Mouse (Mus musculus) B cell, adult 2 months (primary cell): ENCODE data around the gene Gria1.

Experiments
- DNase-seq, 2 experiments: peaks; one replicate each; pipeline ENCODE4 v3.0.0; 2022

Gria1 gene

DNA sequence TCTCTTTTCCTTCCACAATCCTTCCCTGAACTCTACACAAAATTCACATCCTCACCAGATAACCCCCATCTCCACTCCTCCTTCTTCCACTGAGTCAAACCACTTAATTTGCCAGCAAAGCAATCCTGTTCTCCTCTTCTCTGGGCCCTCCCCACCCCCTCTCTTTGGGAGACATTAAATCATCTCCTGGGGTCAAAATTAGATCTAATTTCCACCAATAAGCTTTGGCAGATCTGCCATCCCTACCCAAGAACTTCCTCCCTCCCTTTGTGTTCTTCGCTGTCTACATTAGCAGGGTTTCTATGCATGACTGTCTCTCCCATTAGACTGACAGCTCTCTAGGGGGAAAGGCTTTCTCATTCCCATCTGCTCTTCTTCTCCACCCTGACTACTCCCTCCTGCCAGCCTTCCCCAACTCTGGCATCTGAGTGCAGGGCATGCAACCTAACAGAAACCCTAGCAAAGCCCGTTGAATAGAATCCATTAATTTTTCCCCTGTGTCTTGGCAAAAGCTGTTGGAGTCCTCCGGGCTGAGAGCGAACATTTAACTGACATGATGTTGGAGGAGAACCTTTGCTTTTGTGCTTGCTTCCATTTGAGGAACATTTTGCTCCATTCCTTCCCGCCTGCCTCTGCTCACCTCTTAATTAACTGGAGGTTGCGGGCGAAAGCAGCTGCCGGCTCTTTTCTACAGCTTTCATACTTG lies 59.2 kb downstream of the Gria1 start:
- no peak for DNase-seq

- no peak for DNase-seq
Observed at GRCm38 (mm10) chr11:57072171-57072570, 61.0 kb downstream of the Gria1 start.

- DNase-seq = no peak
Observed at GRCm38 (mm10) chr11:57079423-57079822, 68.2 kb downstream of the Gria1 start.

GRCm38 (mm10) chr11:57089527-57089926 lies 78.3 kb downstream of the Gria1 start:
- DNase-seq = no peak

GRCm38 (mm10) chr11:57090705-57091104 lies 79.5 kb downstream of the Gria1 start:
- DNase-seq = no peak

- DNase-seq = no peak
Observed at GRCm38 (mm10) chr11:57091276-57091914, 80.2 kb downstream of the Gria1 start.

- no peak for DNase-seq
Observed at GRCm38 (mm10) chr11:57100491-57100890, 89.3 kb downstream of the Gria1 start.

DNA sequence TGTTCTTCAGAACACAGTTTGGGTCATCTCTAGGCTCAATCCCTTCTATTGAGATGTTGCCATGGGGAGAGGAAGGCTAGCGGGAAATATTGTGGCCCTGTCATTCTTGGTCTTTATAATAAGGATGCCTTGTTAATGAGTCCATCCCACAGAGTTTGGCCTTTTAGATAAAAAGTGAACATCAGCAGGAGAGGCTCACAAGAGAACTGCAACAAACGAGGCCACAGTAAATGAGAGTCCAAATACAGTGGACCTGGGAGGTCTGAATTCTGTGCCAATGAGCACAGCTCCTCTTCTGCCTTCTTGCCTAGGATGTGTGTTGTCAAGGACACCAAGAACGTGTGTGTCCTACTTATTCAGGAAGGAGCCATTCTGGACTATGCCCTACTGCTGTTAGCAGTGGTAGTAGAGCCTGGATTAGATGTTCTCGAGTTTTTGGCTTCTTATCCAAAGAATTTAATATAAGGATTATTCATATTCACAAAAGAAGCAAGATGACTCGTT lies 92.6 kb downstream of the Gria1 start:
- DNase-seq = no peak

DNA sequence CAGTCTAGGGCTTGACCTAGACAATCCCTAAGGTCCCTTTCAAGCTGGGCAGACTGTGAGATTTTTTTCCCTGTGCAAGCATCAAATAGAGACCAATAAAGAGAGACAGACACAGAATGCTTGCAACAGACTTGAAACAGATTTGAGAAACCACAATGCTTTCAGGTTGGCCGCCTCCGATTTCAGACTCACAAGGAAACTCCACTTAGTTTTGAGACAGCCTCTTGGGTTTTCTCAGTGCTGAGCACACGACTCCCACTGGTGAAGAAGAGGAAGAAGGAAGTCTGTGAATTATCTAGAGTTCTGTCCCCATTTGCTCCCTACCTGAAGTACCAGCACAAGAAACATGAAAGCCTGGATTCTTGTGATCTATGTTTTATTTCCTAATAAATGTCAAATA lies 94.5 kb downstream of the Gria1 start:
- DNase-seq = no peak

GRCm38 (mm10) chr11:57112386-57112785 lies 101.2 kb downstream of the Gria1 start:
- DNase-seq = no peak

GRCm38 (mm10) chr11:57114410-57114809 lies 103.2 kb downstream of the Gria1 start:
- DNase-seq = no peak

- no peak for DNase-seq
Observed at GRCm38 (mm10) chr11:57127066-57127465, 115.9 kb downstream of the Gria1 start.

- no peak for DNase-seq
Observed at GRCm38 (mm10) chr11:57140162-57140780, 129.1 kb downstream of the Gria1 start.

GRCm38 (mm10) chr11:57143681-57144080 lies 132.5 kb downstream of the Gria1 start:
- no peak for DNase-seq

DNA sequence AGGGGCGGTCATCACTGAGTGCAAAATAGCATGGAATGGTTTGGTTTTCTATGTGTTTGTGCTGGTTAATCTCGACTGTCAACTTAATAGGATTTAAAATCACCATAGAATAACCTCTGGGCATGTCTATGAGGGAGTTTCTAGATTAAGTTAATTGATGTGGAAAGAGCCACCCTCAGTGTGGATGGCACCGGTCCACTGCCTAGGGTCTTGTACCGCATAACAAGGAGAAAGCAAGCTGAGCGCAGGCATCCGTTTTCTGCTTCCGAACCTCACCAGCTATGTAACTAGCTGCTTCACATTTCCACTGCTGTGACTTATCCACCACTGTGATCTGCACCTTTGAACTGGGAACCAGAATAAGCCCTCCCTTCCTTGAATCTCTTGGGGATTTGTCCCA lies 134.0 kb downstream of the Gria1 start:
- no peak for DNase-seq

- no peak for DNase-seq
Observed at GRCm38 (mm10) chr11:57145704-57146103, 134.5 kb downstream of the Gria1 start.

DNA sequence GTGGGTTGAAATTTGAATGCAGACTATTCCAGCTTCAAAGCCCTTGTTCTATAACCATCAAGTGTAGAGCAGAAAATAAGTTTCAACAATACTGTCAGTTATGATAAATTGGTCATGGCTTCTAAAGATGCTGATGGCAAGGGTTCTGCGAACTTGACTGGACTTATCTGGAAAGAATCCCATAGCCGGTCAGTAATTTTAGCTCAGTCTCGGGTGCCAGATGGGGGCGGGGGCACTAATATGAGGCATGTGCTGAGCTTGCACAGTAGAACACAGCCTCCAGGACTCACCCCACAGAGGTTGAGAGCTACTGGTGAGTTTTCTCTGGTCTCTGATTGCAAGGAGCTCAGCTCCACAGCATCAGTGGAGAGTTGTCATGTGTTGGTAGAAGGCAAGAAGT lies 140.5 kb downstream of the Gria1 start:
- DNase-seq = no peak

DNA sequence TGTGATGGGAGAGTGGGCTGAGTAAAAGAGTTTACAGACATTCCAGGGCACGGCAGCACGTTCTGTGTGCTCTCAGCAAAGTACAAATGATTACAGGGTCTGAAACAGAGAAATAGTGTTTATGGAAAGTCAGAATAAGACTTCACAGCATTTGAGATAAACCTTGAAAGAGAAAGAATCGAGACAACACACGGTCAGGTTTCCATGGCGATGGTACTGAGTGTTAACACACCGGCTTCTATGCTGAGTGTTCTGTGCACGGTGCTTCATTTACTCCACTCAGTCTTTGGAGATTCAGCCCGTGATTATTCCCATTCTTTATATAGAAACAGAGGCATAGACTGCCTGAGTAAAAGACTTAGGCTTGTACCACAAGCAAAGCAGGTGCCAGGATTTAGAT lies 143.8 kb downstream of the Gria1 start:
- no peak for DNase-seq

GRCm38 (mm10) chr11:57159412-57159811 lies 148.2 kb downstream of the Gria1 start:
- DNase-seq = no peak

DNA sequence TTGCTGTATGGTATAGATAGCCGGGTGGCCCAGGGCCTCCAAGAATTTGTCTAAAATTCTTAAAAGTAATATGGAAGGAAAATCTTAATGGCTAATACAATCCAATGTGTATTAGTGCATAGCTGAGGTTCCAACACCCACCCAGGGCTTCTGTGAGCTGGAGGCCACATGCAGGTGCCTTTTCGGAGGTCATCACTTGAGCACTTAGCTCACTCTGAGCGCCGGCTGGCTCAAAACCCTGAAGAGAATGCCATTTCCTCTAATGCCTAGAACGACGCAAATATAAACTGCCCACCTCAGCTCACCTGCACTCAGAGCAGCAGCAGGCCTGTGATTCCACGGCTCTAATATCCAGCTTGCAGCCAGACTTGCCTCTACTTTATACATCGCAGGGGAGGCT lies 148.9 kb downstream of the Gria1 start:
- no peak for DNase-seq

DNA sequence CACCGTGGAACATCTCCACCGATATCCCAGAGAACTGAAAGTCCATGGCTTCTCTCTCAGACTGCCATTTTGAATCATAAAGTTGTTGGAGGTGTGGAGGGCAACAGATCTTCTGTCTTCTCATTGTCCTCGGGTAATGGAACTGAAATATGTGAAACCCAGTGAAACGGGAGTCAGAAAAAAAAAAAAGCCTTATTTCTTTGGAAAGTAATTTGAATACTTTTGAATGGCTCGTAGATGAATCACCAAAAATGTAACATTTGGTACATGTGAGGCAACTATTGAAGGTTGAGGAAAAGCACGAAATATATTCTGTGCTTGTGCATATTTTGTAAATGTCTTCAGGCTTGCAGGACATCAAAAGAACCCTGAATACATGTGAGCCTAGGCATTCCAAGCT lies 151.7 kb downstream of the Gria1 start:
- no peak for DNase-seq

DNA sequence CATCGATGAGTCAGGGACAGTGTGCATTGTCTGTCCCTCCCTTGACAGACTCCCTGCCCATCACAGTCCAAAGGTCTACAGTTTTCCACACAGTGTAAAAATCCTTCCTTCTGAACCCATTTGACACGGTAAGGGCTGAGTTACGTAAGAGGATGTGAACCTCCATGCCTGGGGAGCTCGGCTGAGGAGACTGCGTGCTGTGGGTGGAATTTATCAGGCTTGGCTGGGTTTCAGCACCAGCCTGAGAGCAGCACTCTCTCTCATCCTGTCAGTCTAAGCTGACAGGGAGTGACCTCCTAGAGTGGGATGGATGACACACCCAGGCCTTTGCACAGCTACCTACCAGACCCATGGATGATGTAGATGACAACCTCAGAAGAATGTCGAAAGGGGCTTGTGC lies 158.9 kb downstream of the Gria1 start:
- no peak for DNase-seq

DNA sequence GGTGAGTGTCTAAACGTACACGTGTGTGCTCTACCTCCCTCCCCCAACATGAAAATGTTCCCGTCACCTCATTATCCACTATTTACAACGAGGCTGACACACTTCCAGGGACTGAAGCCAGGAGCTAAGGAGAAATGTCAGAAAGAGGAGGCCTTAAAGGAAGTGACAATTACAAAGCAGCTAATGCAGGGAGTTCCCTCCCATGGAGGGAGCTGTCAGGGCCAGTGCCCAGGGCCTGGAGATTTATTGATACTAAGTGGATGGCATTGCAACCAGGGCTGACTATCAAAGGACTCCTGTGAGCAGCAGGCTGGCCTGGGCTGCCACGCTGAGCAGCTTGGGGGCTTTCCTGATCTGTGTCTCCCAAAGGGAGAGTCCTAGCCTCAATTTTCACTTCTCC lies 163.0 kb downstream of the Gria1 start:
- no peak for DNase-seq

- no peak for DNase-seq
Observed at GRCm38 (mm10) chr11:57176552-57176951, 165.4 kb downstream of the Gria1 start.
